Mouse (Mus musculus) heart, embryonic 14.5 days (tissue): Measurements from ENCODE around the gene Gm11214. TPM values are rescaled to one million over a fixed set of nuclear protein-coding genes. Genes with fewer than 3 reads are reported as not detected.

Source experiments
- ATAC-seq: fragments of 200-750 bp; cut with Nextera tagmentation; 2 replicates; pipeline ENCODE4 v1.8.0; 2017; ENCODE audit warnings: low read depth, moderate TSS enrichment; ENCODE audit not compliant: insufficient number of reproducible peaks, insufficient read depth, low FRiP score
- H3K27ac ChIP-seq, 2 experiments: fragments of 200-500 bp in 1 of 2; fragments of 300-500 bp in 1 of 2; sonication (generic) in 1 of 2; replicated peaks in 1 of 2; 2 replicates each; pipeline ENCODE4 v1.5.1; 2012 to 2014; ENCODE audit warnings: low read depth in 2 of 2, low read length in 2 of 2, control low read depth in 1 of 2, mild to moderate bottlenecking in 1 of 2, mixed read lengths in 1 of 2; ENCODE audit not compliant: control insufficient read depth in 1 of 2, insufficient read depth in 1 of 2
- H3K27me3 ChIP-seq: fragments of 300-500 bp; sonication (generic); 2 replicates; pipeline ENCODE4 v1.6.1; 2014; ENCODE audit warnings: mild to moderate bottlenecking, low read length, control low read depth; ENCODE audit not compliant: control insufficient read depth, insufficient read depth
- H3K36me3 ChIP-seq: fragments of 300-500 bp; sonication (generic); 2 replicates; pipeline ENCODE4 v1.6.1; 2014; ENCODE audit warnings: mild to moderate bottlenecking, control low read depth, low read length, mixed read lengths; ENCODE audit not compliant: control insufficient read depth, insufficient read depth
- H3K4me1 ChIP-seq, 2 experiments: fragments of 200-500 bp in 1 of 2; fragments of 300-500 bp in 1 of 2; sonication (generic) in 1 of 2; 2 replicates each; pipeline ENCODE4 v1.6.1; 2012 to 2014; ENCODE audit warnings: low read length in 2 of 2, control low read depth in 1 of 2, mixed read lengths in 1 of 2; ENCODE audit not compliant: control insufficient read depth in 2 of 2, insufficient read depth in 2 of 2
- H3K4me2 ChIP-seq: fragments of 300-500 bp; sonication (generic); 2 replicates; pipeline ENCODE4 v1.6.1; 2014; ENCODE audit warnings: mild to moderate bottlenecking, low read length
- H3K4me3 ChIP-seq, 2 experiments: fragments of 200-500 bp in 1 of 2; fragments of 300-500 bp in 1 of 2; sonication (generic) in 1 of 2; 2 replicates each; pipeline ENCODE4 v1.5.1; 2012 to 2014; ENCODE audit warnings: low read length in 2 of 2, mild to moderate bottlenecking in 2 of 2, control low read depth in 1 of 2, low read depth in 1 of 2, moderate library complexity in 1 of 2; ENCODE audit not compliant: control insufficient read depth in 1 of 2, insufficient read depth in 1 of 2
- H3K9ac ChIP-seq: fragments of 300-500 bp; sonication (generic); 2 replicates; pipeline ENCODE4 v1.6.1; 2014; ENCODE audit warnings: mild to moderate bottlenecking, low read length
- H3K9me3 ChIP-seq: fragments of 300-500 bp; sonication (generic); 2 replicates; pipeline ENCODE4 v1.6.1; 2016; ENCODE audit warnings: low read length, control low read depth; ENCODE audit not compliant: control insufficient read depth
- WGBS: fragments of 180-500 bp; shearing (Covaris S2); extraction: QIAGEN DNeasy Blood & Tissue Kit; methylation state at CpG from one replicate; pipeline ENCODE4 v1.1.7; 2014; 5-methylcytosine and 5-hydroxymethylcytosine counted together
- polyA plus RNA-seq: library from polyadenylated mRNA; unstranded; fragments of >200 nt; fragmentation: Nextera tagmentation; extraction: Ambion mirVana; gene quantifications from 2 replicates; pipeline ENCODE4 v1.2.1, GENCODE M21; 2014

Gm11214 gene
- polyA plus RNA-seq, 1 experiment from 2014 or later: not detected

GRCm38 (mm10) chr4:63683056-63683455 is 19.9 kb upstream of the Gm11214 start:
- Histone ChIP-seq H3K27ac (no peak overlapping the region), H3K4me2 (no peak overlapping the region), H3K9ac (no peak overlapping the region), H3K4me3 (no peak overlapping the region), H3K27me3 (0 out of 2 replicates have a peak, but pooled peaks cover 4% of the 10 kb centered on the region), H3K36me3 (no peaks in the 10 kb centered on the region), H3K4me1 (no peaks in the 10 kb centered on the region), H3K9me3 (no peaks in the 10 kb centered on the region)
- ATAC-seq: no peak
- 79% methylated on average over 11 of the region's 11 CpGs for WGBS

GRCm38 (mm10) chr4:63682441-63682840 is 19.3 kb upstream of the Gm11214 start:
- Histone ChIP-seq H3K9ac (no peak overlapping the region), H3K36me3 (no peaks in the 10 kb centered on the region), H3K4me2 (no peak overlapping the region), H3K9me3 (no peaks in the 10 kb centered on the region), H3K4me3 (no peak overlapping the region), H3K27me3 (0 out of 2 replicates have a peak, but pooled peaks cover 4% of the 10 kb centered on the region), H3K4me1 (no peaks in the 10 kb centered on the region), H3K27ac (no peak overlapping the region)
- WGBS: 62% methylated on average over 2 of the region's 2 CpGs
- no peak for ATAC-seq

GRCm38 (mm10) chr4:63681557-63681956 is 18.4 kb upstream of the Gm11214 start:
- H3K36me3 ChIP-seq: no peaks in the 10 kb centered on the region
- 0 out of 2 replicates have a peak, but pooled peaks cover 4% of the 10 kb centered on the region for H3K27me3 ChIP-seq
- H3K9ac ChIP-seq: no peak overlapping the region
- H3K4me1 ChIP-seq: no peaks in the 10 kb centered on the region
- ATAC-seq: no peak
- H3K4me3 ChIP-seq: no peak overlapping the region
- H3K27ac ChIP-seq: no peak overlapping the region
- no peaks in the 10 kb centered on the region for H3K9me3 ChIP-seq
- H3K4me2 ChIP-seq: no peak overlapping the region
- WGBS: 82% methylated on average over 3 of the region's 3 CpGs

GRCm38 (mm10) chr4:63675128-63675527 is 11.9 kb upstream of the Gm11214 start:
- ATAC-seq: no peak
- Histone ChIP-seq H3K4me3 (no peak overlapping the region), H3K9ac (no peak overlapping the region), H3K4me2 (no peak overlapping the region), H3K36me3 (no peaks in the 10 kb centered on the region), H3K9me3 (no peaks in the 10 kb centered on the region), H3K27ac (no peak overlapping the region), H3K27me3 (no peaks in the 10 kb centered on the region), H3K4me1 (no peaks in the 10 kb centered on the region)
- WGBS: 81% methylated on average over 2 of the region's 2 CpGs

- H3K9me3 ChIP-seq: no peaks in the 10 kb centered on the region
- no peaks in the 10 kb centered on the region for H3K4me1 ChIP-seq
- no peaks in the 10 kb centered on the region for H3K27me3 ChIP-seq
- no peak overlapping the region for H3K4me2 ChIP-seq
- H3K36me3 ChIP-seq: no peaks in the 10 kb centered on the region
- H3K4me3 ChIP-seq: no peak overlapping the region
- 67% methylated on average over 4 of the region's 4 CpGs for WGBS
- no peak overlapping the region for H3K27ac ChIP-seq
- ATAC-seq: no peak
- H3K9ac ChIP-seq: no peak overlapping the region
Observed at GRCm38 (mm10) chr4:63668255-63668654, 5.1 kb upstream of the Gm11214 start.

- Histone ChIP-seq H3K27me3 (no peaks in the 10 kb centered on the region), H3K27ac (no peak overlapping the region), H3K4me2 (no peak overlapping the region), H3K9ac (no peak overlapping the region), H3K36me3 (no peaks in the 10 kb centered on the region), H3K4me1 (no peaks in the 10 kb centered on the region), H3K4me3 (no peak overlapping the region), H3K9me3 (no peaks in the 10 kb centered on the region)
- ATAC-seq: no peak
- 81% methylated on average over 7 of the region's 7 CpGs for WGBS
Observed at GRCm38 (mm10) chr4:63665738-63666137, 2.6 kb upstream of the Gm11214 start.

- no peak overlapping the region for H3K4me3 ChIP-seq
- 74% methylated on average over 1 of the region's 1 CpGs for WGBS
- no peak overlapping the region for H3K4me2 ChIP-seq
- no peaks in the 10 kb centered on the region for H3K9me3 ChIP-seq
- no peak overlapping the region for H3K27ac ChIP-seq
- H3K9ac ChIP-seq: no peak overlapping the region
- no peak for ATAC-seq
- H3K36me3 ChIP-seq: no peaks in the 10 kb centered on the region
- no peaks in the 10 kb centered on the region; a peak in 1 of 4 replicates for H3K4me1 ChIP-seq
- no peaks in the 10 kb centered on the region for H3K27me3 ChIP-seq
Observed at GRCm38 (mm10) chr4:63661857-63662256, 1.3 kb downstream of the Gm11214 start.

- no peaks in the 10 kb centered on the region for H3K9me3 ChIP-seq
- no peak overlapping the region for H3K27ac ChIP-seq
- H3K36me3 ChIP-seq: no peaks in the 10 kb centered on the region
- 59% methylated on average over 1 of the region's 1 CpGs for WGBS
- no peaks in the 10 kb centered on the region for H3K27me3 ChIP-seq
- ATAC-seq: no peak
- no peak overlapping the region for H3K4me3 ChIP-seq
- H3K9ac ChIP-seq: no peak overlapping the region
- H3K4me1 ChIP-seq: no peaks in the 10 kb centered on the region; a peak in 1 of 4 replicates
- no peak overlapping the region for H3K4me2 ChIP-seq
Observed at GRCm38 (mm10) chr4:63661426-63661825, 1.8 kb downstream of the Gm11214 start.
